Mouse (Mus musculus): ENCODE results near the gene Tspan14. TPM values are rescaled to one million over a fixed set of nuclear protein-coding genes. Genes with fewer than 3 reads are reported as not detected.

The Tspan14 gene
- polyA plus RNA-seq, 1 experiment from 2014 or later = 58.6 TPM

DNA sequence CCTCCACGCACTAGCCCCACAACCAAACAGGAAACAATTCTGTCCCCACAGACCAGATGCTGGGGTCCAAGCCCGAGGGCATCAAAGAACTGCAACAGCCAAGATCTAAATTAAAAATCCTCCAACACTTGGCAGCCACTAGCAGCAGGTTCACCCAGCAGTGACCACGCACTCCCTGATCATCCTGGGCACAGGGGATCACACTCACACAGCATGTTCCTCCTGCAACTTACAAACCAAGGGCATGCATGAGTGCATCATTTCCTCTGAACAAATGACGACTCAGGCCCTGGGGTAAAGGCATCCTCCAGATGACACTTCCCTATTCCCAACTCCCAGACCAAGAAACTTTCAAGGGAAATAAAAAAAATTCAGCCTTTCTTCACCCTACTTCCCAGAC is 29.6 kb downstream of the Tspan14 start:
- DNase-seq (ENCODE audit: low spot score) = no peak
- H3K4me1 ChIP-seq = peaks cover 32% of the 10 kb centered on the region
- H3K9me3 ChIP-seq = no peaks in the 10 kb centered on the region
- H3K4me3 ChIP-seq = no peak overlapping the region
- 77% methylated on average over 4 of the region's 4 CpGs for WGBS
- H3K27ac ChIP-seq = no peak overlapping the region
- no peaks in the 10 kb centered on the region for H3K36me3 ChIP-seq
- H3K27me3 ChIP-seq (ENCODE audit: insufficient read depth, poor library complexity, severe bottlenecking) = no peaks in the 10 kb centered on the region

DNA sequence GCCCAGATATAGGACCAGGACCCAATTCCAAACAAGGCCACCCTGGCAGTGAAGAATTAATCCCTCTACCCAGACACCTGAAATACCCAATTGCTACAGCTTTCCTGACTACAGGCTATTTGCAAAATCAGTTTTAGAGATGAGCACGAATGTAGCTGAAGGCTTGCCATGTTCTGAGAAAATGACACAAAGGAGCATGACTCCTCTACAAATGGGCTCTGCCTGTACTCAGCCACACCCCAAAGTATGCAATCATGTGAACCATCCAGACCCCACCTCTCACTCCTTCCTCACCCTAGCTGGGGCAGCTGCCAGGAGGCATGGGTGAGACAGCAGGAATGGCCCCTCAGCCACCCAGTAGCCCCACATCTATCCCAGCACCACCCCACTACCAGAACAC is 31.1 kb downstream of the Tspan14 start:
- no peaks in the 10 kb centered on the region for H3K9me3 ChIP-seq
- H3K27me3 ChIP-seq (ENCODE audit: insufficient read depth, poor library complexity, severe bottlenecking) = no peaks in the 10 kb centered on the region
- WGBS = 86% methylated on average over 1 of the region's 1 CpGs
- H3K27ac ChIP-seq = peak overlapping the region; percentile 44
- no peaks in the 10 kb centered on the region for H3K36me3 ChIP-seq
- peaks cover 37% of the 10 kb centered on the region for H3K4me1 ChIP-seq
- no peak overlapping the region for H3K4me3 ChIP-seq
- DNase-seq (ENCODE audit: low spot score) = no peak

DNA sequence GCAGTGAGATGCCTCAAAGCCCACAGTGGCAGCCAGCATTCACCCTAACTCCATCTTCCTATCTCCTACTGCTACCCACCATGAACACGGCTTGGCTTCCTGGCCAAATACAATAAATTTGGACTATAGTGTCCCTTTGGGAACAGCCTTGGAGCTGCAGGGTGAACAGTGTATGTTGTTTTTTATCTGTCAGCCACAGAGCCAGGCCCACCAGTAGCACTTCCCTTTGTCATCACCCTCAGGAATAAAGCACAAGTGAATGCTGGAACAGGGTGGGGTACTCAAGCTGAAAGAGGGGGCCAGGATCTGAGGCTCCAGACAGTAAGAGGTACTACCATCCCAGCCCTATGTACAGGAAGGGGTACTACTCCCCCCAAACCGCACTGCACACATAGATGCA is 31.6 kb downstream of the Tspan14 start:
- 56% methylated on average over 2 of the region's 2 CpGs for WGBS
- no peak for DNase-seq (ENCODE audit: low spot score)
- H3K4me3 ChIP-seq = no peak overlapping the region
- H3K36me3 ChIP-seq = no peaks in the 10 kb centered on the region
- peaks cover 37% of the 10 kb centered on the region for H3K4me1 ChIP-seq
- peak overlapping the region; percentile 44; the same call in 1 of the 2 replicates for H3K27ac ChIP-seq
- no peaks in the 10 kb centered on the region for H3K9me3 ChIP-seq
- H3K27me3 ChIP-seq (ENCODE audit: insufficient read depth, poor library complexity, severe bottlenecking) = no peaks in the 10 kb centered on the region

DNA sequence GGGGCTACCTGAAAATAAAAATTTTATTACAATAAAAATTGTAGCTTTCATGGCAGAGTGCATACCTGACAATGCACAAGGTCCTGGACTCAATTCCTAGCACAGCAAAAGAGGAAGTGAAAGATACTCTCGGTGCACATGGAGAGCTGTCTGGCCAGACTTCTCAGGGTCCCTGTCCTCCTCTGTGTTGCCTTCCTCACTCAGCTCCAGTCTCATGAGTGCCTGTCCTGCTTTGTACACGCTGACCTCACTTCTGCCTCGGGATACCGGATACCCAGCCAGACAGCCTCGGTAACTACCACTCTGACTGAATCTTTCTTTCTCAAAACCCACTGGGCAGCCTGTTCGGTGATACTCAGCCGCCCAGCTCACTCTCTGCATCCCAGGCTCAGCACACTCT is 33.3 kb downstream of the Tspan14 start:
- H3K27ac ChIP-seq = no peak overlapping the region
- peaks cover 51% of the 10 kb centered on the region for H3K4me1 ChIP-seq

DNA sequence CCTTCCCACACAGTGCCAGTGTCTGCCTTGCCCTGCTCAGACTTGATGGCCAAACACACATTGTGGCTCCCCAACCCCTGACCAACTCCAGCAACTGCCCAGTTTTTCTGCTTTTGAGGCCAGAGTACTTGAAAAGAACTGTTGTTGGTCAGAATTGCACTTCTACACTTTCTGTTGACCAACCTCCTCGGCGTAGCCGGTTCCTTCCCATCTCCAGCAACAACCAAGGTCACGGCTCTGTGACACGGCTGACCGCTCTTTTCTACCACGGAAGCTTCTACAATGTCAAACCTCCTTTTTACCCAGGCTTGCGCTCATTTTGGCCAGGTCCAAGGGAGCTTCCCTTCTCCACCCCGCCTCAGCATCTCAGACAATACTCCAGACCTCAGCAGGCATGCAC is 34.4 kb downstream of the Tspan14 start:
- 96% methylated on average over 9 of the region's 9 CpGs for WGBS
- Histone ChIP-seq H3K36me3 (no peaks in the 10 kb centered on the region), H3K4me1 (peaks cover 62% of the 10 kb centered on the region), H3K27me3 (ENCODE audit: insufficient read depth, poor library complexity, severe bottlenecking) (no peaks in the 10 kb centered on the region), H3K27ac (no peak overlapping the region), H3K9me3 (no peaks in the 10 kb centered on the region), H3K4me3 (no peak overlapping the region)
- DNase-seq (ENCODE audit: low spot score) = no peak

More for the DNA sequence above, 33.3 kb downstream of the Tspan14 start:
- Histone ChIP-seq H3K27me3 (ENCODE audit: insufficient read depth, poor library complexity, severe bottlenecking) (no peaks in the 10 kb centered on the region), H3K36me3 (no peaks in the 10 kb centered on the region), H3K9me3 (no peaks in the 10 kb centered on the region), H3K4me3 (no peak overlapping the region)
- no peak for DNase-seq (ENCODE audit: low spot score)
- WGBS = 83% methylated on average over 7 of the region's 7 CpGs

DNA sequence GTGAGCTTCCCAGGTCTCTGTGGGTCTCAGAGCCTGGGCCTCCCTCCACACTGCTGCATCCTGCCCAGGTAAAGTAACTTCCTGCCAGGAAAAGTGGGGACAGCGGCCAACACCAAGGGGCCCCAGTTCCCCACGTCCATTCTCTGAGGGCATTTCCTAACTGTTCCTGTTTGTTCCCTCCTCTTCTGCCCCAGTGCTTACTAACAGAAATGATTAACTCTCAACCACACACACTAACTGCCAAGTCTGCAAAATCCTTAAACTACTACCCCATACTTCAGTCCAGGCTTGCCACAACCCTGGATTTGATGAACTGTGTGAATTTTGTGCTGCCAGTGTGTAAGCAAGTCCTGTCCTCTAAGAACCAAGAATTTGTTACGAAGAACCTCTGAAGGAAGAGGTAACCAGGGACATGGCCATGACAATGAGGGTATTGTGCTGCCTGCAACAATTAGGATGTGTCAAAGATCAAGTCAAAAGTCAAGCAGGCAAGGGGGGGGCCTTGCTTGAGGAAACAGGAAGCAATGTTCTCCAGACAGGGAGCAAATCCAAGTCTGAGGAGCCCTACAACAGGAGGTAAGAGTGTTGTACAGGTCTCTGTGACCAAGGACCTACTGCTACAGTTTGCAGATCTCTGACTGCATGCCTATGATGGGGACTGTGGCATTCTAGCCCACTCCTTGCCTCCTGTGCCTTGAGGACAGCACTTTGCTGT is 35.3 kb downstream of the Tspan14 start:
- peaks cover 66% of the 10 kb centered on the region for H3K4me1 ChIP-seq
- H3K27ac ChIP-seq = no peak overlapping the region
- H3K4me3 ChIP-seq = no peak overlapping the region
- WGBS = 65% methylated on average over 3 of the region's 3 CpGs
- H3K36me3 ChIP-seq = no peaks in the 10 kb centered on the region
- DNase-seq (ENCODE audit: low spot score) = no peak
- H3K27me3 ChIP-seq (ENCODE audit: insufficient read depth, poor library complexity, severe bottlenecking) = no peaks in the 10 kb centered on the region
- no peaks in the 10 kb centered on the region for H3K9me3 ChIP-seq

DNA sequence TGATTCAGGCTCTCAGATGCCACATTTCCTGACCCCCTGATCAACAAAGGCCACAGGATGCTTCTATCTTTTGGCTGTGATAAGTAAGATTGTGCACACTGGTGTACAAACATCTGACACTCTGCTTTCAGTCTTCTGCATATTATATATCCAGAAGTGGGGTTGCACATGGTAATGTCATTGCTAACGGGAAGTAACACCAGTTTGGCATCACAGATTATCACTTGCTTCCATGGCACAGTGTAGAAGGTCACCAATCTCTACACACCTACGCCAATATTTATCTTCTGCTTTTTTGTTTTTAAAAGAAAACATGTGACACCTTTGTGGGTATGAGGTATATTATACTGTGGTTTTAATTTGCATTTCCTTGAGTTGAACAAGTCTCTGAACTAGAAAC is 36.7 kb downstream of the Tspan14 start:
- no peak for DNase-seq (ENCODE audit: low spot score)
- WGBS = 83% methylated on average over 2 of the region's 2 CpGs
- Histone ChIP-seq H3K4me1 (peaks cover 53% of the 10 kb centered on the region), H3K36me3 (0 out of 2 replicates have a peak, but pooled peaks cover 3% of the 10 kb centered on the region), H3K4me3 (no peak overlapping the region), H3K27ac (no peak overlapping the region), H3K9me3 (no peaks in the 10 kb centered on the region), H3K27me3 (ENCODE audit: insufficient read depth, poor library complexity, severe bottlenecking) (no peaks in the 10 kb centered on the region)

DNA sequence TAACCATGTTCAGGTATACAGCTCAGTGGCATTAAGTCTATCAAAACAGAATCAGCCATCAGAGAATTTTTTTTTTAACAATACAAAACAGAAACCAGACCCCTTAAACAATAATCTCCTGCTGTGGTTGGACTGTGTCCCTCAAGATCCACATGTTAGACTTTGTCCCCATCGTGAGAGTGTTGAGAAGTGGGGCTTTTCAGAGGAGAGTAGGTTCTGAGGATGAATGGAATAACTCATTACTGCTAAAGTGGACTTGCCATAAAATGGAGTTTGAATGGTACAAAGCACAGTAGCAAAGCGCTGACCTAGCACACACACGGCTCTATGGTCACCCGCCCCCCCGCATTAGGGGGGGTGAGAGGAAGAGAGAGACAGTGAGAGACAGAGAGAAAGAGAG is 37.7 kb downstream of the Tspan14 start:
- Histone ChIP-seq H3K9me3 (no peaks in the 10 kb centered on the region), H3K4me1 (peaks cover 56% of the 10 kb centered on the region), H3K27ac (no peak overlapping the region), H3K27me3 (ENCODE audit: insufficient read depth, poor library complexity, severe bottlenecking) (no peaks in the 10 kb centered on the region), H3K36me3 (0 out of 2 replicates have a peak, but pooled peaks cover 3% of the 10 kb centered on the region), H3K4me3 (no peak overlapping the region)
- no peak for DNase-seq (ENCODE audit: low spot score)
- WGBS = 82% methylated on average over 5 of the region's 5 CpGs

DNA sequence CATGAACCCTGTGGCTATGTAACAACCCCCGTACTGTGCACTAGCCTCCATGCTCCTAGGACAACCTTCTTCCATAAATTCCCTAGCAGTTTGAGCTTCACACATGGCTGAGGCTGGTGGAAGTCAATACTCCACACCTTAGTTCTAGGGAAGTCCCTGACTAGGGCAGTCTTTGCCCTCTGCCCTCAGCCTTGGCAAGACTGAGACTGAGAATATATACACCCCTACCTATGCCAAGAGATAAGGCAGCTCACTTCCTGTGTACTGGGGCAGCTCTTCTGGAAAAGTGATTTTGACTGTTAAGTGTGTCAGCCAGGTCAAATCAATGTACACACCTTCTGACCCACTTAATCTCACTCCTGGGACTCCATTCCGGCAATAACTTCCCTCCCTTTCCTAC is 39.6 kb downstream of the Tspan14 start:
- no peak for DNase-seq (ENCODE audit: low spot score)
- H3K27ac ChIP-seq = no peak overlapping the region
- no peak overlapping the region for H3K4me3 ChIP-seq
- no peaks in the 10 kb centered on the region for H3K27me3 ChIP-seq (ENCODE audit: insufficient read depth, poor library complexity, severe bottlenecking)
- peaks cover 48% of the 10 kb centered on the region for H3K4me1 ChIP-seq
- 70% methylated on average over 2 of the region's 2 CpGs for WGBS
- H3K9me3 ChIP-seq = no peaks in the 10 kb centered on the region
- H3K36me3 ChIP-seq = peaks cover 5% of the 10 kb centered on the region; the same call in 1 of the 2 replicates

DNA sequence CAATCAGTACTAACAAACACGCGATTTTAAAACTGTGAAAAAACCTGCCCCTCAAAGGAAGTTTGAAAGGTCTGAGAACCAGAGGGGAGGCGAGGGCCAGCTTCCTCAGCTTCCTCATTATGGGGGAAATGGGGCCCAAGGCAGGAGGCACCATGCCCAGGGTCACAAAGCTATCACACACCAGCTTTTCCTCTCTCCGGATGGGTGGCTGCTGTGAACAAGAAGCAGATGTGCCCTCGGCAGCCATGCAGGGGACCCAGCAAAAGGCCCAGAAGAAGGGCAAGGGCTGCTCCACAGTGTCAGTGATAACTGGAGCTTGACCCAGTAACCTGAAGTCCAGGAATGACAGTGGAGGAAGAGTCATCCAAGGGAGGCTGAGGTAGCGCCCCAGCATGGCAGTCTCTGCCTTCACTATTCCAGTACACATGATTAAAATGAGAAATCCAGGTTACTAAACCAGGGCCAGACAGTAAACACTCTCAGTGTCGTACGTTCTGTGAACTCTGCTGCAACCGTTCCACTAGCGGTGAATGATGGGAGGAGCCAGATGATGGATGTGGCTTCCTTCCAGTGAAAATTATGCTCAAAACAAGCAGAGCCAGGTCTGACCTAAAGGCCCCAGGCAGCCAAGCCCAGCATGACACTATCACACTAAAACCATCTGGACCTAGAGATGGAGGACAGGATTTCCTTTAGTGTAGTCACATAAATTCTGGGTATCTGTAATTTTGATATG is 42.1 kb downstream of the Tspan14 start:
- 0 out of 2 replicates have a peak overlapping the region, but pooled peaks have one; percentile 4 for H3K27ac ChIP-seq
- peaks cover 35% of the 10 kb centered on the region for H3K4me1 ChIP-seq
- DNase-seq (ENCODE audit: low spot score) = no peak
- no peaks in the 10 kb centered on the region for H3K9me3 ChIP-seq
- WGBS = 54% methylated on average over 10 of the region's 10 CpGs
- no peaks in the 10 kb centered on the region for H3K27me3 ChIP-seq (ENCODE audit: insufficient read depth, poor library complexity, severe bottlenecking)
- H3K4me3 ChIP-seq = no peak overlapping the region
- peaks cover 6% of the 10 kb centered on the region; the same call in 1 of the 2 replicates for H3K36me3 ChIP-seq

DNA sequence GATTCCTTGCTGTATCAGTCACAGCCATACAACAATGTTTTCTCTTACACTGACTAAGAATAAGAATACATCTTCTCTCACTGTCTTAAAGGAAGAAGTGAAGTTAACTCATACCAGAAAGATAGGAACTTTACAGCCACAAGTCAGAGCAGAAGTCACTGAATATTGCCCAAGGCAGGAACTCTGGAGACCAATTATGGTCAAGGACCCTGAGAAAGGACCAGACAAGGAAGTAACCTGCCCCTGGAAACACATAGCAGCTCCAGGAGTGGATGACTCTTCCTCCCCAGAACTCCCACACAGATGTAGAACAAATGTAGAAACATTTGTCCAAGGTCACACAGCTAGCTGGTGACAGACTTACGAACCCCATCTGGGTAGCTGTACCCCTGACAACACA is 45.4 kb downstream of the Tspan14 start:
- 97% methylated on average over 1 of the region's 1 CpGs for WGBS
- peaks cover 9% of the 10 kb centered on the region for H3K36me3 ChIP-seq
- H3K4me3 ChIP-seq = no peak overlapping the region
- peaks cover 29% of the 10 kb centered on the region for H3K4me1 ChIP-seq
- DNase-seq (ENCODE audit: low spot score) = no peak
- H3K27me3 ChIP-seq (ENCODE audit: insufficient read depth, poor library complexity, severe bottlenecking) = no peaks in the 10 kb centered on the region
- H3K27ac ChIP-seq = no peak overlapping the region
- H3K9me3 ChIP-seq = no peaks in the 10 kb centered on the region

DNA sequence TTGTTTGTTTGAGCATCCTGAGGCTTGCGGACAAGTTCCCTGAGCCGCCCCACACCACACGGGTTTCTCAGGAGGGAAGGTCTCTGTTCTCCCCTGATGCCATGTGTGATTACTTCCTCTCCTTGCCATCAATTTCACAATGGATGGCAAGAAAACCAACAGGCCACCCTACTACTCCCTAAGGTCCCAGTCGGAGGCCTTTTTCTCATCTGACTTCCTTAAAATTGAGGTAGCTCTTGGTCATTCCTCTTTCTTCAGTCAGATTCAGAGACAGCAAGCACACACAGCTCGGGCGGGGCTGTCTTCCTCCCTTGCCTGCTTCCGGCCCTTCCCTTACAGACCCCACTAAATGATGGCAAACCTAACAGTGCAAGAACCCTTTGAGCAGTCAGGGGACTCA is 47.1 kb downstream of the Tspan14 start:
- WGBS = 82% methylated on average over 7 of the region's 7 CpGs

DNA sequence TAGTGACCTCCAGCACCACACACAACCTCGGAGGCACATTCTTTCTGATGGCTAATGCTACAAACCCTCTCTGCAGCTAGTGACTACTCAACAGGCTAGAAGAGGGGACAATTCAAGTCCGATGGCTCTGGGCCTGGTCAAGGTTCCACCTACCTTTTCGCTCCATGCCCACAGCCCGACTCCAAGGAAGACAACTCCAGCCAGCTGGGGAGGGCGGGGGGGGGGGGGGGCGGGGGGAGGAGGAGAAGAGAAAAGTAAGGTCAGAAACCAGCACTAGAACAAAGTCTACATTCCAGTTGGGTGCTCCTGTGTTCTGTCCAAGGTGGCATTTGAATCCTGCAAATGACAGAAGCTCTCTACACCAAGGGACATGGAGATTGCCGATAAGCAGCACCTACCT is 48.1 kb downstream of the Tspan14 start:
- WGBS = 64% methylated on average over 5 of the region's 7 CpGs
- Histone ChIP-seq H3K27ac (peak overlapping the region; percentile 9; the same call in 1 of the 2 replicates), H3K27me3 (ENCODE audit: insufficient read depth, poor library complexity, severe bottlenecking) (no peaks in the 10 kb centered on the region), H3K36me3 (peaks cover 27% of the 10 kb centered on the region), H3K4me3 (no peak overlapping the region), H3K9me3 (no peaks in the 10 kb centered on the region), H3K4me1 (peaks cover 40% of the 10 kb centered on the region)
- DNase-seq (ENCODE audit: low spot score) = no peak

More for the DNA sequence above, 47.1 kb downstream of the Tspan14 start:
- H3K4me3 ChIP-seq = no peak overlapping the region
- no peak for DNase-seq (ENCODE audit: low spot score)
- H3K9me3 ChIP-seq = no peaks in the 10 kb centered on the region
- peaks cover 41% of the 10 kb centered on the region for H3K4me1 ChIP-seq
- H3K36me3 ChIP-seq = peaks cover 19% of the 10 kb centered on the region
- H3K27me3 ChIP-seq (ENCODE audit: insufficient read depth, poor library complexity, severe bottlenecking) = no peaks in the 10 kb centered on the region
- H3K27ac ChIP-seq = no peak overlapping the region

All from heart, embryonic 10.5 days (tissue).